ENCODE assay signal across 14 mouse cellular contexts in genomic region chr2:167224194-167224593, GRCm38 (mm10). TPM values are rescaled to one million over a fixed set of nuclear protein-coding genes. Genes with fewer than 3 reads are reported as not detected.
"Had no signal": no experiment of that assay in that cellular context is flagged by ENCODE, and none has a peak within 500 bp of the region (broad histone marks: within the 10 kb centered on the region; RNA-seq: fewer than 3 reads in every experiment).

No protein-coding gene starts in this region.

- DNase-seq: lung, embryonic 14.5 days; lung, postnatal 10 days; lung, postnatal 4 days; midbrain, embryonic 14.5 days; retina, postnatal 1 day; right cerebral cortex, adult 18-20 months; right cerebral cortex, postnatal 25 days; right cerebral cortex, postnatal 4 days; thymus, adult 2 months; thymus, postnatal 25 days; thymus, postnatal 4 days had no signal

- ATAC-seq: midbrain, embryonic 16.5 days had no signal

RNA-seq across cellular contexts. Expression of gene Ptgis, which starts 16.2 kb away (rescaled TPM):
- total RNA-seq: megakaryocyte, adult 5-6 weeks; megakaryocyte-erythroid progenitor cell, adult 5-6 weeks had no signal
